Mouse (Mus musculus): ENCODE results near the gene Eps8l3. TPM values are rescaled to one million over a fixed set of nuclear protein-coding genes. Genes with fewer than 3 reads are reported as not detected.
"Not testable (repeated sequence)": the region's sequence is repeated elsewhere in the genome, so short reads cannot be mapped to it uniquely, and the experiment has no call there.

The Eps8l3 gene
- polyA plus RNA-seq, 1 experiment = 0.04 TPM

GRCm38 (mm10) chr3:107850418-107851031, 26.5 kb upstream of the Eps8l3 start:
- DNase-seq (ENCODE audit: low read depth in 1 of 2, low spot score in 2 of 2) = no peak
- Histone ChIP-seq H3K27ac (ENCODE audit: insufficient read depth, low read length) (no peak overlapping the region), H3K4me1 (ENCODE audit: control insufficient read depth, insufficient read depth, insufficient read length) (peaks cover 6% of the 10 kb centered on the region; the same call in 1 of the 2 replicates), H3K4me3 (ENCODE audit: extremely low read depth, insufficient read depth, insufficient read length) (no peak overlapping the region), H3K36me3 (ENCODE audit: control insufficient read depth, insufficient read depth, low read length) (no peaks in the 10 kb centered on the region), H3K27me3 (ENCODE audit: control insufficient read depth, insufficient read depth, low read length) (no peaks in the 10 kb centered on the region)
- no peak for TF ChIP-seq POLR2A (IDR thresholded peaks at IDR 0.05; ENCODE audit: low read depth, low read length)
- WGBS = 87% methylated on average over 12 of the region's 12 CpGs

DNA sequence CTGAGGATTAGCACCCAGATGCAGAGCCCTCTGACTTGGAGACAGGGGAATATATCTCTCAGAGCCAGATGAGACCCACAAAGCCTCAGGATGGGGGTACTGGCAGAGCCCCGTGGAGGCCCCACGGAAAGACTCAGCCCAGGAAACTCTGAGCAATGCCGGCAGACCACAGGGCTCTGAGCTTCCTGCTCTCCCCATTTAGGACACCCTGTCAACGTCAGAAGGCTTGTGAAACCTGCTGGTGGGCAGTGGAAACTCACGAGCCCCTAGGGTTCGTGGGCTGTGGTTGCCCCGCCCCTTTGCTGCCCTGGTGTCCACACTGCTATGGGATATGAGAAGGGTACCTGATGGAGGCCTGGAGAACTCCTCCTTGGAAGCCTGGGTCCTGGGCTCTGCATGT, 24.2 kb upstream of the Eps8l3 start:
- no peaks in the 10 kb centered on the region for H3K36me3 ChIP-seq (ENCODE audit: control insufficient read depth, insufficient read depth, low read length)
- DNase-seq (ENCODE audit: low read depth in 1 of 2, low spot score in 2 of 2) = no peak
- H3K4me3 ChIP-seq (ENCODE audit: extremely low read depth, insufficient read depth, insufficient read length) = no peak overlapping the region
- H3K4me1 ChIP-seq (ENCODE audit: control insufficient read depth, insufficient read depth, insufficient read length) = peaks cover 6% of the 10 kb centered on the region; the same call in 1 of the 2 replicates
- no peaks in the 10 kb centered on the region for H3K27me3 ChIP-seq (ENCODE audit: control insufficient read depth, insufficient read depth, low read length)
- H3K27ac ChIP-seq (ENCODE audit: insufficient read depth, low read length) = no peak overlapping the region
- TF ChIP-seq CTCF (IDR thresholded peaks at IDR 0.05; ENCODE audit: extremely low read depth, insufficient read depth, insufficient read length, insufficient replicate concordance) (no peak), POLR2A (IDR thresholded peaks at IDR 0.05; ENCODE audit: low read depth, low read length) (no peak)
- WGBS = 13% methylated on average over 7 of the region's 7 CpGs

- peak in 1 of 2 experiments; percentile 12 for DNase-seq (ENCODE audit: low read depth in 1 of 2, low spot score in 2 of 2)
- Histone ChIP-seq H3K27ac (ENCODE audit: insufficient read depth, low read length) (no peak overlapping the region), H3K36me3 (ENCODE audit: control insufficient read depth, insufficient read depth, low read length) (no peaks in the 10 kb centered on the region), H3K4me3 (ENCODE audit: extremely low read depth, insufficient read depth, insufficient read length) (no peak overlapping the region), H3K4me1 (ENCODE audit: control insufficient read depth, insufficient read depth, insufficient read length) (peaks cover 6% of the 10 kb centered on the region; the same call in 1 of the 2 replicates), H3K27me3 (ENCODE audit: control insufficient read depth, insufficient read depth, low read length) (no peaks in the 10 kb centered on the region)
- no peak for TF ChIP-seq POLR2A (IDR thresholded peaks at IDR 0.05; ENCODE audit: low read depth, low read length)
- TF ChIP-seq CTCF (IDR thresholded peaks at IDR 0.05; ENCODE audit: extremely low read depth, insufficient read depth, insufficient read length, insufficient replicate concordance) = no peak
- WGBS = 56% methylated on average over 17 of the region's 17 CpGs
Measured at GRCm38 (mm10) chr3:107853232-107854181, 23.5 kb upstream of the Eps8l3 start.

GRCm38 (mm10) chr3:107855368-107855767, 21.7 kb upstream of the Eps8l3 start:
- Histone ChIP-seq H3K27ac (ENCODE audit: insufficient read depth, low read length) (no peak overlapping the region), H3K4me1 (ENCODE audit: control insufficient read depth, insufficient read depth, insufficient read length) (peaks cover 6% of the 10 kb centered on the region; the same call in 1 of the 2 replicates), H3K36me3 (ENCODE audit: control insufficient read depth, insufficient read depth, low read length) (no peaks in the 10 kb centered on the region), H3K4me3 (ENCODE audit: extremely low read depth, insufficient read depth, insufficient read length) (no peak overlapping the region), H3K27me3 (ENCODE audit: control insufficient read depth, insufficient read depth, low read length) (no peaks in the 10 kb centered on the region)
- no peak for DNase-seq (ENCODE audit: low read depth in 1 of 2, low spot score in 2 of 2)
- 93% methylated on average over 13 of the region's 13 CpGs for WGBS
- TF ChIP-seq CTCF (IDR thresholded peaks at IDR 0.05; ENCODE audit: extremely low read depth, insufficient read depth, insufficient read length, insufficient replicate concordance) (no peak), POLR2A (IDR thresholded peaks at IDR 0.05; ENCODE audit: low read depth, low read length) (no peak)

DNA sequence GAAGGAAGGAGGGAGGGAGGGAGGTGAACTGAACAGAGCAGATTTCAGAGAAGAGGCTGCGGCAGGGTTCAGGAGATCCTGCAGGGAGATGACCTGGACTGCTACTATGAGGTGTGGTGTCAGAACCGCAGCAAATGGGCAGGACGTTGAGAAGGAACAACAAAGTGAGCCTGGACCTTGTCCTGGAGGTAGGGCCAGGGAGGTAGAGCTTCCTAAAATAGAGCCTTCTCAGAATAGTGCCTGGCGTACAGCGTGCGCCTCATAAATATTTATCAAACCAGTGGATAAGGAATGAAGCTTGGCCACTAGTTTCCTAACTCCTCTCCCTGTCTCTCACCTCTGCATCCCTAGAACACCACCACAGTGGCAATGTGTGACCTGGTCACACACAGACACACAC, 19.4 kb upstream of the Eps8l3 start:
- Histone ChIP-seq H3K36me3 (ENCODE audit: control insufficient read depth, insufficient read depth, low read length) (no peaks in the 10 kb centered on the region), H3K27me3 (ENCODE audit: control insufficient read depth, insufficient read depth, low read length) (no peaks in the 10 kb centered on the region), H3K27ac (ENCODE audit: insufficient read depth, low read length) (no peak overlapping the region), H3K4me3 (ENCODE audit: extremely low read depth, insufficient read depth, insufficient read length) (no peak overlapping the region), H3K4me1 (ENCODE audit: control insufficient read depth, insufficient read depth, insufficient read length) (peaks cover 6% of the 10 kb centered on the region; the same call in 1 of the 2 replicates)
- DNase-seq (ENCODE audit: low read depth in 1 of 2, low spot score in 2 of 2) = no peak
- WGBS = 91% methylated on average over 6 of the region's 6 CpGs
- TF ChIP-seq CTCF (IDR thresholded peaks at IDR 0.05; ENCODE audit: extremely low read depth, insufficient read depth, insufficient read length, insufficient replicate concordance) (no peak), POLR2A (IDR thresholded peaks at IDR 0.05; ENCODE audit: low read depth, low read length) (no peak)

DNA sequence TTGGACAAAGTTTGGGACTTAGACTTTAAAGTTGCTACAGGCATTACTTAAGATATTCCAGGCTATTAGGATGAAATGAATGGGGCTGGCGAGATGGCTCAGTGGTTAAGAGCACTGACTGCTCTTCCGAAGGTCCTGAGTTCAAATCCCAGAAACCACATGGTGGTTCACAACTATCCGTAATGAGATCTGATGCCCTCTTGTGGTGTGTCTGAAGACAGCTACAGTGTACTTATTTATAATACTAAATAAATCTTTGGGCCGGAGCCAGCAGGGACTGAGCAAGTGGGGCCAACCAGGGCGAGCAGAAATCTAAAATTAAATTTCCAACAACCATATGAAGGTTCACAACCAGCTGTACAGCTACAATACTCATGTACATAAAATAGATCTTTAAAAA, 15.5 kb upstream of the Eps8l3 start:
- not testable (repeated sequence) for DNase-seq (ENCODE audit: low read depth in 1 of 2, low spot score in 2 of 2); H3K36me3 ChIP-seq (ENCODE audit: control insufficient read depth, insufficient read depth, low read length); H3K27me3 ChIP-seq (ENCODE audit: control insufficient read depth, insufficient read depth, low read length); H3K4me3 ChIP-seq (ENCODE audit: extremely low read depth, insufficient read depth, insufficient read length); H3K4me1 ChIP-seq (ENCODE audit: control insufficient read depth, insufficient read depth, insufficient read length); H3K27ac ChIP-seq (ENCODE audit: insufficient read depth, low read length)
- WGBS = 89% methylated on average over 5 of the region's 5 CpGs

DNA sequence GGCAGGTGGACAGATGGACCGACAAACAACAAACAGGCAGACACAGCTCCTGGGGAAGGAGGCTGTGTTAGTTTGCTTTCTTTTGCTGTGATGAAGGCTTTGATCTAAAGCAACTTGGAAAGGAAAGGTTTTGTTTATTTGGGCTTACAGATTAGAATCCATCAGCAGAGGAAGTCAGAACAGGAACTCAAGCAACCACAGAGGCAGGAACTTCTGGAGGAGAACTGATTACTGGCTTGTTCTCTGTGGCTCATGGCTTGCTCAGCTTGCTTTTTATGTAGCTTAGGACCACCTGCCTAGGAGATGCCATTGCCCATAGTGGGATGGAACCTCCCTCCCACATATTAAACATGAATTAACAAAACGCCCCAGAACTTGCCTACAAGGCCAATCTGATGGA, 14.6 kb upstream of the Eps8l3 start:
- no peaks in the 10 kb centered on the region for H3K4me1 ChIP-seq (ENCODE audit: control insufficient read depth, insufficient read depth, insufficient read length)
- 63% methylated on average over 2 of the region's 2 CpGs for WGBS
- no peak overlapping the region for H3K27ac ChIP-seq (ENCODE audit: insufficient read depth, low read length)

More for the DNA sequence above, 14.6 kb upstream of the Eps8l3 start:
- Histone ChIP-seq H3K27me3 (ENCODE audit: control insufficient read depth, insufficient read depth, low read length) (no peaks in the 10 kb centered on the region), H3K36me3 (ENCODE audit: control insufficient read depth, insufficient read depth, low read length) (no peaks in the 10 kb centered on the region), H3K4me3 (ENCODE audit: extremely low read depth, insufficient read depth, insufficient read length) (no peak overlapping the region)
- DNase-seq (ENCODE audit: low read depth in 1 of 2, low spot score in 2 of 2) = no peak
- TF ChIP-seq POLR2A (IDR thresholded peaks at IDR 0.05; ENCODE audit: low read depth, low read length) = no peak
- TF ChIP-seq CTCF (IDR thresholded peaks at IDR 0.05; ENCODE audit: extremely low read depth, insufficient read depth, insufficient read length, insufficient replicate concordance) = no peak

All from spleen, adult 2 months (tissue).